Mouse (Mus musculus): ENCODE measurements around the gene Usp22. TPM values are rescaled to one million over a fixed set of nuclear protein-coding genes. Genes with fewer than 3 reads are reported as not detected.
"Not testable (repeated sequence)": the region's sequence is repeated elsewhere in the genome, so short reads cannot be mapped to it uniquely, and the experiment has no call there.

Gene Usp22
- polyA plus RNA-seq, 1 experiment: 51.9 TPM

GRCm38 (mm10) chr11:61143564-61144469 lies 31.0 kb downstream of the Usp22 start:
- DNase-seq (ENCODE audit: low spot score): no peak

- DNase-seq (ENCODE audit: low spot score): no peak
Observed at GRCm38 (mm10) chr11:61142941-61143530, 31.8 kb downstream of the Usp22 start.

GRCm38 (mm10) chr11:61142262-61142661 lies 32.6 kb downstream of the Usp22 start:
- no peak for DNase-seq (ENCODE audit: low spot score)

GRCm38 (mm10) chr11:61141693-61142092 lies 33.2 kb downstream of the Usp22 start:
- DNase-seq (ENCODE audit: low spot score): no peak

GRCm38 (mm10) chr11:61132943-61133342 lies 41.9 kb downstream of the Usp22 start:
- no peak for DNase-seq (ENCODE audit: low spot score)

GRCm38 (mm10) chr11:61130646-61131045 lies 44.2 kb downstream of the Usp22 start:
- DNase-seq (ENCODE audit: low spot score): not testable (repeated sequence)

- DNase-seq (ENCODE audit: low spot score): no peak
Observed at GRCm38 (mm10) chr11:61129305-61129704, 45.5 kb downstream of the Usp22 start.

- DNase-seq (ENCODE audit: low spot score): no peak
Observed at GRCm38 (mm10) chr11:61127421-61128055, 47.3 kb downstream of the Usp22 start.

- DNase-seq (ENCODE audit: low spot score): no peak
Observed at GRCm38 (mm10) chr11:61126606-61127355, 48.1 kb downstream of the Usp22 start, which contains the start of gene Tnfrsf13b. Gene Tnfrsf13b (plus strand): TSS chr11:61126755.

- no peak for DNase-seq (ENCODE audit: low spot score)
Observed at GRCm38 (mm10) chr11:61125970-61126369, 48.9 kb downstream of the Usp22 start.

- DNase-seq (ENCODE audit: low spot score): no peak
Observed at GRCm38 (mm10) chr11:61123886-61124285, 51.0 kb downstream of the Usp22 start.

- DNase-seq (ENCODE audit: low spot score): no peak
Observed at GRCm38 (mm10) chr11:61122769-61123288, 52.0 kb downstream of the Usp22 start.

- DNase-seq (ENCODE audit: low spot score): no peak
Observed at GRCm38 (mm10) chr11:61122283-61122768, 52.5 kb downstream of the Usp22 start.

GRCm38 (mm10) chr11:61119996-61120583 lies 54.8 kb downstream of the Usp22 start:
- DNase-seq (ENCODE audit: low spot score): no peak

GRCm38 (mm10) chr11:61116226-61116625 lies 58.6 kb downstream of the Usp22 start:
- DNase-seq (ENCODE audit: low spot score): no peak

- no peak for DNase-seq (ENCODE audit: low spot score)
Observed at GRCm38 (mm10) chr11:61112323-61112995, 62.4 kb downstream of the Usp22 start.

- DNase-seq (ENCODE audit: low spot score): no peak
Observed at GRCm38 (mm10) chr11:61111472-61111871, 63.4 kb downstream of the Usp22 start.

GRCm38 (mm10) chr11:61110928-61111327 lies 63.9 kb downstream of the Usp22 start:
- DNase-seq (ENCODE audit: low spot score): no peak

GRCm38 (mm10) chr11:61110113-61110512 lies 64.7 kb downstream of the Usp22 start:
- no peak for DNase-seq (ENCODE audit: low spot score)

GRCm38 (mm10) chr11:61109707-61110106 lies 65.1 kb downstream of the Usp22 start:
- no peak for DNase-seq (ENCODE audit: low spot score)

Data from urinary bladder, adult 2 months (tissue).